Mouse (Mus musculus): ENCODE data around the gene Defb26. TPM values are rescaled to one million over a fixed set of nuclear protein-coding genes. Genes with fewer than 3 reads are reported as not detected.

Gene Defb26
- not detected for polyA plus RNA-seq (2017; shearing (Covaris generic))

GRCm38 (mm10) chr2:152511592-152511991 lies at the start of gene Defb26:
Defb26 (minus strand) TSS chr2:152511692.

GRCm38 (mm10) chr2:152539944-152540710 lies 28.6 kb upstream of the Defb26 start, which contains the start of gene Defb29:
Defb29 (minus strand) TSS chr2:152540098.

GRCm38 (mm10) chr2:152517981-152518380 lies 6.5 kb upstream of the Defb26 start, which contains the start of gene Defb28:
Defb28 (plus strand) TSS chr2:152518255.

GRCm38 (mm10) chr2:152490038-152490437 lies 21.5 kb downstream of the Defb26 start, which contains the start of gene Defb22:
Defb22 (minus strand) TSS chr2:152490138.

GRCm38 (mm10) chr2:152476763-152477162 lies 34.7 kb downstream of the Defb26 start, which contains the start of gene Defb20:
Defb20 (plus strand) TSS chr2:152477063.

GRCm38 (mm10) chr2:152464570-152465150 lies 46.8 kb downstream of the Defb26 start, which contains the start of gene Defb23:
Defb23 (minus strand) TSS chr2:152464620.

Other genes with a start within 250 kb of the Defb26 start
- 50.9 TPM for gene Tbc1d20, start 217.9 kb downstream of the Defb26 start, polyA plus RNA-seq (2017; shearing (Covaris generic))
- 400 TPM for gene Rbck1, start 179.0 kb downstream of the Defb26 start, polyA plus RNA-seq (2017; shearing (Covaris generic))
- gene Trib3, start 167.7 kb downstream of the Defb26 start, polyA plus RNA-seq (2017; shearing (Covaris generic)) = 4.5 TPM
- not detected for gene Nrsn2, start 135.1 kb downstream of the Defb26 start, polyA plus RNA-seq (2017; shearing (Covaris generic))
- gene Sox12, start 113.6 kb downstream of the Defb26 start, polyA plus RNA-seq (2017; shearing (Covaris generic)) = 0.11 TPM
- 1.7 TPM for gene Zcchc3, start 96.7 kb downstream of the Defb26 start, polyA plus RNA-seq (2017; shearing (Covaris generic))
- gene 6820408C15Rik, start 96.1 kb downstream of the Defb26 start, polyA plus RNA-seq (2017; shearing (Covaris generic)) = not detected
- gene Defb23, start 47.1 kb downstream of the Defb26 start, polyA plus RNA-seq (2017; shearing (Covaris generic)) = not detected
- gene Defb20, start 34.6 kb downstream of the Defb26 start, polyA plus RNA-seq (2017; shearing (Covaris generic)) = not detected
- not detected for gene Defb22, start 21.6 kb downstream of the Defb26 start, polyA plus RNA-seq (2017; shearing (Covaris generic))
- not detected for gene Defb28, start 6.6 kb upstream of the Defb26 start, polyA plus RNA-seq (2017; shearing (Covaris generic))
- gene Defb29, start 28.4 kb upstream of the Defb26 start, polyA plus RNA-seq (2017; shearing (Covaris generic)) = not detected
- not detected for gene Gm17416, start 57.6 kb upstream of the Defb26 start, polyA plus RNA-seq (2017; shearing (Covaris generic))
- not detected for gene Defb21, start 61.1 kb upstream of the Defb26 start, polyA plus RNA-seq (2017; shearing (Covaris generic))
- gene Defb19, start 68.6 kb upstream of the Defb26 start, polyA plus RNA-seq (2017; shearing (Covaris generic)) = not detected
- not detected for gene Defb45, start 87.7 kb upstream of the Defb26 start, polyA plus RNA-seq (2017; shearing (Covaris generic))
- gene Defb36, start 92.6 kb upstream of the Defb26 start, polyA plus RNA-seq (2017; shearing (Covaris generic)) = not detected
- not detected for gene Defb25, start 111.4 kb upstream of the Defb26 start, polyA plus RNA-seq (2017; shearing (Covaris generic))
- gene Rem1, start 115.3 kb upstream of the Defb26 start, polyA plus RNA-seq (2017; shearing (Covaris generic)) = not detected
- gene H13, start 157.8 kb upstream of the Defb26 start, polyA plus RNA-seq (2017; shearing (Covaris generic)) = 69.2 TPM
- gene Mcts2, start 175.3 kb upstream of the Defb26 start, polyA plus RNA-seq (2017; shearing (Covaris generic)) = 3.0 TPM
- not detected for gene Id1, start 224.6 kb upstream of the Defb26 start, polyA plus RNA-seq (2017; shearing (Covaris generic))
- gene Cox4i2, start 242.5 kb upstream of the Defb26 start, polyA plus RNA-seq (2017; shearing (Covaris generic)) = 0.41 TPM

All from inflammation-experienced regulatory T-cells, adult 16 weeks (primary cell).